Mouse (Mus musculus): ENCODE measurements around the gene Smpd3.

The Smpd3 gene

GRCm38 (mm10) chr8:106337852-106338521, at the start of gene Smpd3:
TSS of gene Smpd3 (minus strand) at chr8:106337988.
- DNase-seq (ENCODE audit: low read depth, low spot score) = peak; percentile 99

GRCm38 (mm10) chr8:106381026-106381425, 43.2 kb upstream of the Smpd3 start:
- no peak for DNase-seq (ENCODE audit: low read depth, low spot score)

GRCm38 (mm10) chr8:106379357-106379756, 41.6 kb upstream of the Smpd3 start:
- DNase-seq (ENCODE audit: low read depth, low spot score) = no peak

GRCm38 (mm10) chr8:106378501-106379048, 40.8 kb upstream of the Smpd3 start:
- no peak for DNase-seq (ENCODE audit: low read depth, low spot score)

GRCm38 (mm10) chr8:106376862-106377261, 39.1 kb upstream of the Smpd3 start:
- no peak for DNase-seq (ENCODE audit: low read depth, low spot score)

GRCm38 (mm10) chr8:106375957-106376356, 38.2 kb upstream of the Smpd3 start:
- no peak for DNase-seq (ENCODE audit: low read depth, low spot score)

- DNase-seq (ENCODE audit: low read depth, low spot score) = no peak
Measured at GRCm38 (mm10) chr8:106369069-106369468, 31.3 kb upstream of the Smpd3 start.

- peak; percentile 16 for DNase-seq (ENCODE audit: low read depth, low spot score)
Measured at GRCm38 (mm10) chr8:106368501-106368900, 30.7 kb upstream of the Smpd3 start.

GRCm38 (mm10) chr8:106364837-106365236, 27.0 kb upstream of the Smpd3 start:
- DNase-seq (ENCODE audit: low read depth, low spot score) = no peak

GRCm38 (mm10) chr8:106364278-106364677, 26.5 kb upstream of the Smpd3 start:
- no peak for DNase-seq (ENCODE audit: low read depth, low spot score)

GRCm38 (mm10) chr8:106363321-106363720, 25.5 kb upstream of the Smpd3 start:
- no peak for DNase-seq (ENCODE audit: low read depth, low spot score)

GRCm38 (mm10) chr8:106359650-106360338, 22.0 kb upstream of the Smpd3 start:
- no peak for DNase-seq (ENCODE audit: low read depth, low spot score)

GRCm38 (mm10) chr8:106351135-106351534, 13.3 kb upstream of the Smpd3 start:
- no peak for DNase-seq (ENCODE audit: low read depth, low spot score)

GRCm38 (mm10) chr8:106349398-106349797, 11.6 kb upstream of the Smpd3 start:
- no peak for DNase-seq (ENCODE audit: low read depth, low spot score)

GRCm38 (mm10) chr8:106346123-106346522, 8.3 kb upstream of the Smpd3 start:
- DNase-seq (ENCODE audit: low read depth, low spot score) = no peak

- no peak for DNase-seq (ENCODE audit: low read depth, low spot score)
Measured at GRCm38 (mm10) chr8:106343471-106343870, 5.7 kb upstream of the Smpd3 start.

GRCm38 (mm10) chr8:106342828-106343227, 5.0 kb upstream of the Smpd3 start:
- no peak for DNase-seq (ENCODE audit: low read depth, low spot score)

GRCm38 (mm10) chr8:106338741-106339209, 987 bp upstream of the Smpd3 start:
- no peak for DNase-seq (ENCODE audit: low read depth, low spot score)

- DNase-seq (ENCODE audit: low read depth, low spot score) = no peak
Measured at GRCm38 (mm10) chr8:106336561-106336960, 1.2 kb downstream of the Smpd3 start.

- no peak for DNase-seq (ENCODE audit: low read depth, low spot score)
Measured at GRCm38 (mm10) chr8:106336031-106336430, 1.8 kb downstream of the Smpd3 start.

GRCm38 (mm10) chr8:106335196-106335595, 2.6 kb downstream of the Smpd3 start:
- DNase-seq (ENCODE audit: low read depth, low spot score) = no peak

- DNase-seq (ENCODE audit: low read depth, low spot score) = no peak
Measured at GRCm38 (mm10) chr8:106333346-106333745, 4.4 kb downstream of the Smpd3 start.

GRCm38 (mm10) chr8:106332498-106332897, 5.3 kb downstream of the Smpd3 start:
- DNase-seq (ENCODE audit: low read depth, low spot score) = no peak

Measured in WW6 (cell line).